Mouse (Mus musculus) inflammation-experienced regulatory T-cells, adult 6 months (primary cell): ENCODE results near the gene Gm20388. TPM values are rescaled to one million over a fixed set of nuclear protein-coding genes. Genes with fewer than 3 reads are reported as not detected.

Experiments
- ATAC-seq: one replicate; pipeline ENCODE4 v1.8.0; 2017
- polyA plus RNA-seq, 3 experiments: library from polyadenylated mRNA; unstranded; fragments of 100-300 nt; shearing (Covaris generic); gene quantifications; one replicate each; pipeline ENCODE4 v1.2.1; 2017

Gm20388 gene
- polyA plus RNA-seq, 3 experiments from 2014 or later: 10.8 to 14.1 (median 11.8) TPM

DNA sequence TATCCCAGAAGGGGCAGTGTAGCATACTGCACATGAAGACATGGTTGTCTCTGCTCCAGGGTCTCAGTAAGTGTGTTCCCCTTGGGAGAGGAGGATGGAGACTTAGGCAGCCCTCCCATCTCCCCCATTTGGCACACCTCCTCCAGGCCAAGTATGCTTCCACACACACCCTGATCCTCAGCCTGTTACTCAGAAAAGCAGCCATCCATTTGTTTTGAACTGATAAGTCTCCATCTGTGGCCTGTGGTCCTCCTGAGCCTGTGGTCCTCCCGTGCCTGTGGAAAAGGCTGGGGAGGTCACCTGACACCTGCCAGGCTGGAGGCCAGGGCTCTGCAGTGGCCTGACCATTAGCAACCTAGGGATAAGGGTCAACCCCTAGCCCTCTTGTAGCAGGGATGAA is 515.5 kb downstream of the Gm20388 start:
- ATAC-seq: no peak

DNA sequence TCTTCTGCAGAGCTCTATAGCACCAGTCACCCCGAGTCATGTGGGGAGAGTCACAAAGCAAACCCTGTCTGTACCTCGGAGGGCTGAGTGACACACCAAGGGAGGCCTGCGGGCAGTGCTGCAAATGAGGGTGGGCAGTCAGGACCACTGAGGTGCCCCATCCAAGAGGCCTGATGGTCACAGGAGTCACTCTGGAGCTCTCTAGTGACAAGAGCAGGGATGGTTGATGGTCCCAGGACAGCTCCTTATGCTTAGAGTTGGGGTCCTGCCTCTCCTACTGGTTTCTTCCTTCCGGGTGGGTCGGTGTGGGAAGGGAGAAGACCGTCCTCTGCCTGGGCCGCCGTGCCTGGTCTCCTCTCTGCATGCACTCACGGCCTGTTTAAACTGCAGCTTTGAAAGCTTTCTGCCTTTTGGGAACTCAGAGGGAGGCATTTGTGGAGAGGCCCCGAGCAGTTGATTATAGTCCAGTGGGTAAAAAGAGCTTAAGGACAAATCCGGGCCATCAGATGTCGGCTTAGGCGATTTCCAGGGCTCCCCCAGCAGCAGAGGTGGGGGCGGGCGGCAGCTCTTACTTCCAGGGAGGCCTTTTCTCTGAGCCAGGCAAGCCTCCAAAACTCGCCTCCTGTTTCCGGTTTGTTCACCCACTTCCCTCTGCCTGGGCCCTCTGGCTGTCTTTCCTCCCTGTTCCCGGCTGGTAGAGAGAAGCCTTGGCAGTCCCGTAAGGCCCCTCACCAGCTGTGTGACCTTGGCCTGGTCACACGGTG is 516.2 kb downstream of the Gm20388 start:
- no peak for ATAC-seq

DNA sequence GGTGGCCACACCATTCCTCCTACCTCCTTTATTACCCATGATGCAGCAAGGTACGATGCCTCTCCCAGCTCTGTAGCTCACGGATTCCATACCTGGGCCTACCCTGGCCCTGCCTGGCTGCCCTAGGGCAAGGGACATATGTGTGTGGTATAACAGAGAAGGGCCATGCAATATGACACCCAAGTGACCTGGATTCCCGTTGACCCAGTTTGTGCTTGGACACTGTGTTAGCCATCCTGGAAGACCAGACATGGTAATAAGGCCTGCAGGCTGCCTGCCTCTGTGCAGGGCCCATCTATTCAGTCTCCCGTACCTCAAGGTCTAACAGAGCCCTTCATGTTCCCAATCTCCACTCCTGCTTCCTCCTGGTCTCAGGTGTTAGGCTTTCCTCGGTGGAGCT is 517.9 kb downstream of the Gm20388 start:
- ATAC-seq: no peak

DNA sequence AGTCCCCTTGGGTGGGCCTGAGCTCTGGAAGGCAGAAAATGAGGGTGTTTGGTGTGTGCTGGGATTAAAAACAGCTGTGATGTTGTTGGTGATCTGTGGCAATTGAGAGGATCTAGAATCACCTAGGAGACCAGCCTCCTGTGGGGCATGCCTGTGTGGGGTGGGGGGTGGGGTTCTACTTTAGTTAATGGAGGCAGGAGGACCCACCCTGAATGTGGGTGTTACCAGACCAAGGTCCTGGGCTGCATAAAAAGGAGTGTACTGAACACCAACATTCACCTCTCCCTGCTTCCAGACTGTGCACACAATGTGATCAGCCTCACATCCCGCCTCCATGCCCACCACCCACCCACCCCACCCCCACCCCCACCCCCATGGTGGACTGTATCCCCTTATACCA is 518.5 kb downstream of the Gm20388 start:
- ATAC-seq: no peak

DNA sequence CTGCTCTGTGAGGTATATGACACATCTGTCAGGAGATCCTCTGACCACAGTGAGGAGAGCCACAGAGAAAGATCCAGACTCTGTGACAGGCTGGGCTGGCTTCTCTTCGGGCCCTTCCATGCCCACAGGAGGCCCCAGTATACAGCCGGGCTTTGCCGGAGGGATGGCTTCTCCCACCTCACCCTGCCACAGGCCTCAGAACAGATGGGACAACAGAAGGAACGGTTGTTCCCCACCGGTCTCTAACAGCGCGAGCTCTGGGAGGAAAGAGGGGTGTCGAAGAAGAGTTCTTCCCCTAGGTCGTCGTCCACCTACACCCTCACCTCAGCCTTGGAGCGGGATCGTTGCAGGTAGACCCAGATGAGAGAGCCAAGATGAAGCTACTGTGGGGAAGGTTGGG is 520.4 kb downstream of the Gm20388 start:
- ATAC-seq: no peak

DNA sequence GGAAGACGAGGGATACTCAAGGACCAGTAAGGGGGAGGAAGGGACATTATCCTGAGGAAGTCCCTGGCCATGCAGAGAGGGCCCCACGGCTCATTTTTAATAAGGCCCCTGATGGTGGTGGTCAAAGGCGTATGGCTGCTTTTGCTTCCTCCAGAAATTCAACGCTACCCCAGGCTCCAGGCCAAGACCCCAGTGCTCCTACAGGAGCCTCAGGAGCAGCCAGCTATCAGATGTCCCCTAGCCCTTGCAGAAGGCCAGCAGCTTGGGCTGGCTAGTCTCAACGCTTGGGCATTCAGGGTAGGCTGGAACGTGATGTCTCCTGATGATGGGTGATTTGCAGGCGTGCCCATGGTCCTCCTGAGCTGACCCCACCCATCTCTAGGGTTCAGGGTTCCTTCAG is 521.8 kb downstream of the Gm20388 start:
- ATAC-seq: no peak

DNA sequence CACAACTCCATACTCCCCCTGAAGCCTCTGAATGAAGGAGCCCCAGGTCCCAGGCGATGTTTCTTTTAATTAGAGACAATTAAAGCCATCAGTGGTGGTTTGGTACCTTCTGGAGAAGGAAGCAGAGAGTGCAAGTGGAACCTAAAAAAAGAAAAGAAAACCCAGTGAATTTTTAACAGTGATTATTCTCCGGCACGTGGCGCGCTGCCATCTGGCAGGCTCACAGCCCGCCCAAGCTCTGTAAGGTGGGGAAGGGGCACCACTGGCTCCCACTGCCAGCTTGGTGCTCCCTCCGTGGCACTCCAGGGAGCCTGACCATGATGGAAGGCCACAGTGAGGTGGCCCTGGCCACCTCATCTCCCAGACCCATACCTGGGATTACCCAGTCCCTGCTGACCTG is 522.5 kb downstream of the Gm20388 start:
- no peak for ATAC-seq

DNA sequence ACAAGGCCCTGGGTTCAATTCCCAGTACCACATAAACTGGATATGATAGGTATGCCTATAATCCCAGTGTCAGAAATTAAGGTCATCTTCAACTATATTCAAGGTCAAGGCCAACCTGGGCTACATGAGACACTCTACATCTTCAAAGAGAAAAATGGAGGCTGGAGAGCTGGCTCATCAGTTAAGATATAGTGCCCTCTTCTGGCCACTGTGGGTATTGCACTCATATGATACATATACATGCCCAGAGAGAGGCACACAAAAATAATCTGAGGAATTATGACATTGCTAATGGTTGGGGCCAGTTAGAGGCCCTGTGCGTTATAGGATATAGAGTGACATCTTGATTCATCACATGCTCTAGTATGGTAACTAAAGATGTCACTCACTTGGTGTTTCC is 523.1 kb downstream of the Gm20388 start:
- ATAC-seq: no peak

DNA sequence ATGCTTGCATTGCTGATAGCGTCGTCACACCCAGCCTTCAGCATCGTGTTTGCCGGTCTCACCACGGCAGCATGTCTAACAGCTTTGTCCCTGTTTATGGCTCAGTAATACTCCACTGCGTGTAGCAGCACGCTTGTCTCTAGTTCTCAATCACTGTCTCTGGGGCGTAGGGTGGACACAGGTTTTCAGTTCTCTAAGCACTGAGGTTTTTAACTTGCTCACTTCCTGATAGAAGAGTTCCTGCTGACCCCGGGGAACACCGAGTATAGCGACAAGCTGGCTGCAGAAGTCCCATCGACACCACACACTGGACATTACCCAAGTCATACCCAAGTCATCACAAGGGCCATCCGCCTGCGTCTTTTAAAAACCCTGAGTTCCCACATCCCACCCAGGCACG is 525.1 kb downstream of the Gm20388 start:
- ATAC-seq: no peak

DNA sequence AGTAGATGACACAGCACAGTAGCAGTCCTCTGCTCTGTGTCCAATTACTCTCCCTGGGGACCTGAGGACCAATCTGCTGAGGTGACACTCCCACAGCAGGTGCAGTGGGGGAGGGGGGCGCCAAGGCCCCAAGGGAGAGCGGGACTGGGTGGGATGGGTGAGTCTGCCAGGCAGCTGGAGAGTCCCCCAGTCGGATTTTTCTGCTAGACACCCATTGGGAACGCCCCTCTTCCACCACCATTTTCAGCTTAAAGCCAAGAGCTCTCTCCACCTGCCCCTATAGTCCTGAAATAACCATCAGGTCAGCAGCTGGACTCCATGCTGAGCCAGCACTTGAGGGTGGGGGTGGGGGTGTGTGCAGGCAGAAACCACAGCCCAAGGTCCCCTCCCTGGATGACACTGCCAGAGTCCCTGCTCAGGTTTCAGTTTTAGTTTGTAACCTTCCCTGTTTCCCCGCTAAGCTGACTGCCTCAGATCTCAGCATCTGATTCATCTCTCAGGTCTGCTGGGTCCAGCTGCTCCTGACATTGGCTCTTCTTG is 525.9 kb downstream of the Gm20388 start:
- ATAC-seq: no peak

DNA sequence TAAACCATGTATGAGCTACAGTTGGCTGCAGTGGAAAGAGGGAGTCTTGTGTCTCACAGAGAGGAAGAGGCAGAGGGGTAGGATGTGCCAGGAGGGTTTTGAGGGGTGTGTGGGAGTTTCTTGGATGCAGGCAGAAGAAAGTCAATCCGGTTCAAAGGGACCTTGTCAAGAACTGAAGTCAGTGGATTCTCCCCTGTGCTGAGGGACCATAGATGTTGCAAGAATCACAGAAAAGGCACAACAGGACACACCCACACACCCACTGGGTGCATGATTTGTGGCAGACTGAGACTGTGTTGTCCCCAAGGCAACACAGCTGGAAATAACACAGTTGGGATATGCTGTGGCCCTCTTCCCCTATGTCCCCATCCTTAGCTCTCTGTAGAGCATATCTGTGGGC is 526.6 kb downstream of the Gm20388 start:
- no peak for ATAC-seq

DNA sequence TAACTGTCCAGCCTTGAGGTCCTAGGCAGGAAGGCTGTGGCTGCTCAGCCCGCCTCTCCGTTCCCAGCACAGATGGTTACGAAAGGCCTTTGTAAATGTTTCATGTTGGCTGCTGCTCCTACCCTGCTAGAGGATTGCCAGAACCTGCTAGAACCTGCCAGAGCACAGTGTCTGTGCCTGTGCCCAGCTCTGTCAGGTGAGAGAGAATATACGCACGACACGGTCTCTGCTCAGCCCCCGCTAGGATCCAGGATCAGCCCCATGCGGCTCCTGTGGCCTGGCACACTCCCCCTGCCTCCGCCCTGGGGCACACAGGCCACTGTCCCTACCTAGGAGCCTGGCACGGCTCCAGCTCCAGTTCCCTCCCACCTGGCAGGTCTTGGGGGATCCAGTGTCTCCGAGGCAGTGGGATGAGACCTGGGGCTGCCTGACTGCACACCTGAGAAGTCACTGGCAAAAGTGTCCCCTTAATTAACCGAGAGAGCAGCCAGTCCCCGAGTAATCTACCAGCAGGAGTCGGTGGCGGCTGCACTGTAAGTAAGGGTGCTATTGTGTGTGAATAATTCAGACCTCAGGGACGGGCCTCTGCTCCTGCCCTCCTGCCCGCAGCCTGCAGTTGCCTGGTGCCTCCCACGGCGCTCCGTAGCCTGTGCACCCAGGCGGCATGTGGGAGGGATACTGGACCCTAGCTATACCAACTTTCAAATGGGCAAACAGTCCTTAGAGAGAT is 527.2 kb downstream of the Gm20388 start:
- ATAC-seq: no peak

DNA sequence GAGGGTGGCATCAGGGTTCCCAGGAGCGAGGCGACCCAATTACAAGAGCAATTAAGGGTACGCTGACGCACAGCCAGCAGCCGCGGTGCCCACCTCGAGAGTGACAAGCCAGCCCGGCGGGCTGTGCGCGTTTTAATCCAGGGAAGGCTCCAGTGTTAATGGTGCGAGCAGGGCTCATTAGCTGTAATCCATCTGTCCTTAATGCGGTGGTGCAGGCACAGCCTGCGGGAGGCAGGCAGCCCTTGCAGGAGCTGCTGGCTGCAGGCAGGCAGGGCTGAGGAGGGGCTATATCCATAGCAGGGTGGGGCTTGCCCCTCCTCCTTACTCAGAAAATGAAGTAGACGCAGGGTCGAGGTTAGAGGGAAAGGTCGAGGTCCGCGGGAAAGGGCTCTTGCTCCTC is 528.7 kb downstream of the Gm20388 start:
- ATAC-seq: no peak

DNA sequence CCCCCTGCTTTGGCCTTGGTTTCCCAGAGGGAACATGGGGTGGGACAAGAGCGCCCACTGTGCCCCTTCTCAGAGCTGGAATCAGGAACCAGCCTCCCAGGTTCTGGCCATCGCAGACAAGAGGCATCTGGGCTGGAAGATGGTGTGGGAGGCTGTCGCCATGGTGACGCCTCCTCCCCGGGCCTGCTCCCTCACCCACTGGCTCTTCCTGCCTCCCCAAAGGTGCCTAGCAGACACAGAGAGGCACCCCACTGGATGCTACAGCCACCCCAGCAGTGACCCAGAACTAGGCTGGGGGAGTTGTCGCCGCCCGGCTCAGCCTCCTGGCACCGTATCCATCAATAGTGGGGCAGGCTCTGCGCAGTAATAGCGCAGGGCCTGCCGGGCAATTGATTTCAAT is 530.1 kb downstream of the Gm20388 start:
- ATAC-seq: no peak

DNA sequence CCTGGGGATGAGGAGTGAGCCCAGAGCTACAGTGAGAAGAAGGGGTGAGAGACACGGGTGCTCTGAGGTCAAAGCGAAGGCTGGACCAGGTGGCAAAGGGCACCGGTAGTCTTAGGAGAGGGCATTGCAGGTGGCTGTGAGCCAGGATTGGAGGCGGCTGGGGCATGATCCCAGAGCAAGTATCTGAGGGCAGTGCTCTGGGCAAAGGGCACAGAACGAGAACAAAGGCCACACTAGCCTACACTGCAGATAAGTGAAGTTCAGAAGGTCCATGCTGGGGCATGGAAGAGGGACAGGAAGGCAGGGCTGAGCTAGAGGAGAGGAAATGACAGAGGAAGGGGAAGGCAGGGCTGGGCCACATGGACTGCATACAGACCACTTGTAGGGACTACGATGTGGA is 531.0 kb downstream of the Gm20388 start:
- no peak for ATAC-seq

DNA sequence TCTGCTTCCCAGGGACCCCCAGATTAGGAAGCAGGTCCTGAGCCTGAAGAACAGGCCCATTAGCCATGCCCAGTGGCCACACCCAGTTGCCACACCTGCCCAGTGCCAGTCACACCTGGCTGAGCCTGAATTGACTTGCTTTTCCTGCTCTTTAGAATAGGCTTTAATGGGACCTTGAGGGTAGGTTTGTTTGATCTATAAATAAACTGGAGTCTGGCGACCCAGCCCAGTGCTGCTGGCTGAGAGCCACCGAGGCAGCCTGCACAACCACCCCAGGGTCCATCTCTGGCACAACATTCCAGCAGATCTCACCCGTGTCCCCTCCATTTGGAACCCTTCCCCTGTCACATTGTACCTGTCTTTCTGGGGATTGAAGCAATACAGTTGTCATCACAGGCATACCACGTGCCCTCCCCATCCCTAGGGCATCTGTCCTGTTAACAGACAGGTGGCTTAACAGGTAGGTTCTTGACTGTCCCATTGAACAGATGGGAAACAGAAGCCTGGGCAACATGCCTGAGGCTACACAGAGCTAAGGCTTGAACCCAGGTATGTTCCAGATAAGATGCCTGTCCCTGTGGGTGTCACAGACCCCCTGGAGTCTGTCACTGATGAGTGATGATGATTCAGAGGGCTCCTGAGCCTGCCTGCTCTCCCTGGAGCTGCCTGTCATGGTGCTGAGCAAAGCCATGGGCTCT is 531.8 kb downstream of the Gm20388 start:
- no peak for ATAC-seq

DNA sequence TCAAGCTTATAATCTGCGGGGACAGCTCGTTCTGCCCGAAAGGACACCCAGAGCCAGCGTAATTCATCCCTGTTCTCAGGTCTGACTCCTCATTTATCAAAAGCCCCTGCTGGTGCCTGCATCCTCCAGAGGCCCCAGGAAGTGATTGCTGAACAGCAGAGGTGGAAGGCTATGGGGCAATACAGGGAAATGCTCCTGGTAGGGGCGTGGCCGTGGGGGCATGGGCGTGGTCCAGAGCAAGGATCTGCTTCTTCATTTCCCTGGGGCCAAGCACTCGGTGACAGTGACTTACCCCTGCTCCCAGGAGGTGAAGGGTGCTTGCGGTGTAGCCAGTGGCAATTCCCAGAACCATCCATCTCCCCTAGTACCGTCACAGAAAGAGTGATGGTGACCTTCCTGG is 534.6 kb downstream of the Gm20388 start:
- no peak for ATAC-seq

DNA sequence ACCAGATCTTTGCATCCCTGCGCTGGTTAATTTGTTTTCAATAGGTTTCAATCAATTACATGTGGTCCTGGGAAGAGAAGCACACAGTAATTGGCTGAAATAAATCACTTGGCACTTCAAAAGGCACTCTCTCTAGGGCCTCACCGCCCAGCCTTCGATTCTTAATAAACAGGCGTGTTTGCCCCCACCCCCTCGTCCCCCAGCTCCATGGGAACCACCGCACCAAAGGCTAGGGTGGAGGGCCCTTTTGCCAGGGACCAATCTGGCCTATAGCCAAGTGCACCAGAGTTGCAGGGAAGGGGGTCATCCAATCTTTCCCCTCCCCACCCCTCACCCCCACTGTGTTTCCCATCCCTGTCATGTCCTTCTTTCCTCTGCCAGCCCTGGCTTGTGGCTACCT is 537.5 kb downstream of the Gm20388 start:
- no peak for ATAC-seq

DNA sequence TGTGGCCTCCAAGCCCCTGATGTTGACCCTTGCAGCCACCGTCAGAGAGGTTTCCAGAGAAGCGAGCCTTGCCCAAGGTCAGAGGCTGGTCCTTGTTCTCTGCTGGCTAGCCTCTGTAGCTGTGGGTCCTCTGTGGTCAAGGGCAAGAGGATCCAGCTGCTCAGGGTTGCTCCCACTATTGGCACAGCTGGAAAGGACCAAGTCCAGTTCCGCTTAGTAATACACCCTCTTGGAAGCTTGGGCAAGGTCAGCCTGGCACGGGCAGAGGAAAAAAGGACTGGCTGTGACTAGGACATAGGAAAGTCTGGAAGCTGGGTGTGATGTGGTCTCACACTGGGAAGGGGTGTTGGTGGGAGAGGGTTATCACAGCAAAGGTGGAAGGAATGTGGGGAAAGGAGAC is 538.5 kb downstream of the Gm20388 start:
- ATAC-seq: no peak

DNA sequence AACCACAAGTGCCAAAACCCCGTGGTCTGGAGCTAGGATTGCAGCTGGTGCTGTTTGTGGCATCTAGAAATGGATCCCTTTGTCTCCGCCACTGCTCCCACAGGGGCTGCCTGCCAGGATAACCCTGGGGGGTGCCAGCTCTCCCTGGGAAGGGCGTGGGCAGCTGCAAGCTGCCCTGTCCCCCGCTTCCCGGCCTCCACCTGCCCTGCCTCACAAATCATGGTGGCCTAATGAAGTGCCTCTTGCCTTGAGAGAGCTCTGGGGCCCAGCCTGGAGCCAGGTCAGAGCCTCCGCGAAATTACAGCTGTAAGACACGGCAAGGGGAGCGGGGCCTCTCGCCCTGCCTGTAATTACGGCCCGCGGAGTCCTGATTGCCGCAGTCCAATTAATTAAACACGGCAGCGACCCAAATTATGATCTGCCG is 539.0 kb downstream of the Gm20388 start:
- ATAC-seq: no peak

DNA sequence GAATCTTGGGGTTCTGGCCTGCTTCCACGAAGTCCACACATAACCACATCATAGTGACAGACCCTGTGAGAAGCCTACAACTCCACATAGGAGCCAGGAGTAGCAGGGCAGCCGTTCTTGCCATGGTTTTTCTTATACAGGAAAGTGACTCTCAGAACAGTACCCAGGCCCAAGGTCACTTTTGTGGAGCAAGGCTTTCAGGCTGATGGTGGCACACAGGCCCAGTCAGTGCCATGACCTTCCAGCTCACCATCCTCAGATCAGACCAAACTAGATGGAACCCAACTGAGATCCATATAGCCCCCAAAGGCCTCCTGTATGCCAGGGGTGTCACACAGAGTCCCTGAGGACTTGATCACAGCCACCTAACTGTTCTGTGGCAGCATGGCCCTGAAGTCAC is 541.5 kb downstream of the Gm20388 start:
- no peak for ATAC-seq

DNA sequence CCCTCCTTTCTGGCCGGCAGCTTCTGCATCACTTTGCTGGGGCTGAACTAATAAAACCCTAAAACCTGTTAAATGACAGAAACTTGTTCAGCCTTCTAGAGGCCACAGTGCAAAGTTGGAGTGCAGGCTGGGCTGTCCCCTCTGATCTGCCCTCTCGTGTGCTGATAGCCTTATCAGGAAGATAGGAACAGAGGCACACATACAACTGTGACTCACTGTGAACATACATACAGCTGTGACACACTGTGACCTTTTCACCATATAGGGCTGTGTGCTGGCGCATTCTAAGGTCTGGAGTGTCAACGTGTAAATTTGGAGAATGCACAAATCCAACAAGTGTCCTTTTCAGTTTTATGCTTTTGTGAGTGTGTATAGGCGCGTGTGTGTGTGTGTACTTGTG is 543.8 kb downstream of the Gm20388 start:
- no peak for ATAC-seq

DNA sequence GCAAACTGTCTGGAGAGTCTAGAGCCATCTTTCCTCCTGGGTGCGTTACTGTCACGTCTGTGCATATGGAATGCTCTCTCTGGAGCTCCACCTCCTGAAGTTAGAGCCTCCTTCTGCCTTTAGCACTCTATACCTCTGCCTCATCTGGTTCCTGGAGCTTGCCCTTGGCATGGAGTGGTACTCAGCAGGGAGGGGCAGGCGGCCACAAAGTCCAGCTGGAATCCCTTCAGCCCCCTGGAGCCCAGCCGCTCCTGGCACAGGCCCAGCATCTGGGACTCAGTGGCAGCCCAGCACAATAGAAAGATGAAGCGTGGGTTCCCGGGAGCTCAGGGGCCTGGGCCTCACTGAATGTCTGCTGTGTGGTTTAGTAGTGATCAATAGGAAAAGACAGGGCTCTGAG is 549.7 kb downstream of the Gm20388 start:
- ATAC-seq: no peak

DNA sequence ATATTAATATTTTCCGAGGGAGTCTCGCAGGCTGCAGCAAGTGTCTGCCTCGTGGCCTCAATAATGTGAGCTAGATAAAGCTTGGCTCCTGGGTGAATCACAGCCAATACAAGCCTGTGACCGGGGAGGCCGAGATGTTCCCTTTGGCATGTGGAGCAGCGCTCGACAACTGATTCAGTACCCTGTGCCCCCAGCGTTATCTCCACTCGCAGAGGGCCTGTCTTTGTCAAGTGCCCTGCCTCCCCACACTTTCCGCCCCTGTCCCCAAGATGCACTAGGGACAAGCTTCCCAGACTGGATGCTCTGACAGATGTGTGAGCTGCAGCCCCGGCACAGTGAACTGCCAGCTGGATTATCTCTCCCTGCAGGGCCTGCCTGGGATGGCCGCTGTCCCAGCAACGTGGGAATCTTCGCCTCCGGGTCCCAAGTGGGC is 551.5 kb downstream of the Gm20388 start:
- no peak for ATAC-seq
